In the genomic region with DNA sequence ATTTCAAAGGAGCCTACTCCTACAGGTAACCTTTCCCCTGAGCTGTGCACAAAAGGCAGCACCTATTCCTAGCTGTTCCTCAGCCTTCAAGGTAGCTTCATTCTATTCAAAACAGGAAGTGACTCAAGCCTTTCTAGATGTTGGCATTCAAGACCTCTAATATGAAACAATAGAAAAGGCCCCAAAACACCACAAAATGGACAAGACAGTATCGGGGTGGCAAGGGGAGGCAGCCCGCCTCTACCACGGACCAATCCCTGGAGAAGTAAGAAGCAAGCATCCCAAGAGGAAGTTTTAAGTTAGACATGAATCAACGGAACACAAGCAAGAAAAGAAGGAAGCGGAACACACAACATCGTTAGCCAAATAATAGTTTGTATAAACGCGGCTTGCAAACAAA, we compare ENCODE assay signal across 8 mouse cellular contexts. TPM values are rescaled to one million over a fixed set of nuclear protein-coding genes. Genes with fewer than 3 reads are reported as not detected.
DNase-seq lines count a peak whose midpoint lies in the region; ATAC-seq lines count a peak whose summit lies in the region.

No protein-coding gene starts in this region.

- DNase-seq in lung, postnatal 10 days: no peak
- no peak for DNase-seq in right cerebral cortex, postnatal 14 days
- DNase-seq in urinary bladder, postnatal 10 days (ENCODE audit: low spot score): no peak
- no peak for DNase-seq in kidney, postnatal 25 days

- peak overlapping the region; percentile 70 for H3K4me2 ChIP-seq in lung, embryonic 16.5 days (ENCODE audit: low read depth, low read length)
- peak overlapping the region; percentile 88 for H3K4me2 ChIP-seq in forebrain, embryonic 13.5 days
- peak overlapping the region; percentile 93 for H3K4me2 ChIP-seq in limb, embryonic 13.5 days (replicated peaks)
- peak overlapping the region; percentile 97 for H3K4me2 ChIP-seq in stomach, embryonic 14.5 days (replicated peaks; ENCODE audit: low read depth, low read length)

- no peaks in the 10 kb centered on the region for H3K9me3 ChIP-seq in lung, embryonic 16.5 days (ENCODE audit: control insufficient read depth, low read length)
- H3K9me3 ChIP-seq in forebrain, embryonic 13.5 days (replicated peaks): no peaks in the 10 kb centered on the region
- H3K9me3 ChIP-seq in limb, embryonic 13.5 days: no peaks in the 10 kb centered on the region
- no peaks in the 10 kb centered on the region for H3K9me3 ChIP-seq in stomach, embryonic 14.5 days (ENCODE audit: control insufficient read depth, low read depth, low read length)

- no peaks in the 10 kb centered on the region for H3K27me3 ChIP-seq in lung, embryonic 16.5 days (ENCODE audit: control insufficient read depth, insufficient read depth, low read depth, low read length)
- H3K27me3 ChIP-seq in forebrain, embryonic 13.5 days: no peaks in the 10 kb centered on the region
- no peaks in the 10 kb centered on the region for H3K27me3 ChIP-seq in limb, embryonic 13.5 days
- H3K27me3 ChIP-seq in stomach, embryonic 14.5 days (ENCODE audit: control insufficient read depth, insufficient read depth, low read length): no peaks in the 10 kb centered on the region

- 66% methylated on average over 8 of the region's 8 CpGs for WGBS in lung, embryonic 16.5 days
- WGBS in forebrain, embryonic 13.5 days: 63% methylated on average over 8 of the region's 8 CpGs
- WGBS in limb, embryonic 13.5 days: 74% methylated on average over 8 of the region's 8 CpGs
- 78% methylated on average over 8 of the region's 8 CpGs for WGBS in stomach, embryonic 14.5 days

- H3K4me1 ChIP-seq in lung, embryonic 16.5 days (replicated peaks; ENCODE audit: control insufficient read depth, insufficient read depth, low read length): peaks cover 20% of the 10 kb centered on the region
- peaks cover 42% of the 10 kb centered on the region for H3K4me1 ChIP-seq in forebrain, embryonic 13.5 days
- peaks cover 33% of the 10 kb centered on the region for H3K4me1 ChIP-seq in limb, embryonic 13.5 days
- peaks cover 20% of the 10 kb centered on the region for H3K4me1 ChIP-seq in stomach, embryonic 14.5 days (ENCODE audit: control insufficient read depth, insufficient read depth, low read length)

- H3K9ac ChIP-seq in lung, embryonic 16.5 days (ENCODE audit: low read length): peak overlapping the region; percentile 92
- peak overlapping the region; percentile 97 for H3K9ac ChIP-seq in forebrain, embryonic 13.5 days
- peak overlapping the region; percentile 94 for H3K9ac ChIP-seq in limb, embryonic 13.5 days
- H3K9ac ChIP-seq in stomach, embryonic 14.5 days (replicated peaks; ENCODE audit: low read depth, low read length): no peak overlapping the region

- no peaks in the 10 kb centered on the region; the same call in 1 of the 2 replicates for H3K36me3 ChIP-seq in lung, embryonic 16.5 days (ENCODE audit: control insufficient read depth, insufficient read depth, low read length)
- no peaks in the 10 kb centered on the region for H3K36me3 ChIP-seq in forebrain, embryonic 13.5 days (ENCODE audit: poor library complexity, severe bottlenecking)
- H3K36me3 ChIP-seq in limb, embryonic 13.5 days: no peaks in the 10 kb centered on the region
- H3K36me3 ChIP-seq in stomach, embryonic 14.5 days (ENCODE audit: control insufficient read depth, insufficient read depth, low read length): no peaks in the 10 kb centered on the region

- no peak for ATAC-seq in lung, embryonic 16.5 days (ENCODE audit: low read depth)
- ATAC-seq in forebrain, embryonic 13.5 days: no peak
- no peak for ATAC-seq in limb, embryonic 13.5 days (ENCODE audit: low FRiP score, low read depth)
- ATAC-seq in stomach, embryonic 14.5 days (ENCODE audit: insufficient number of reproducible peaks, insufficient read depth, low FRiP score, low read depth): no peak

- H3K27ac ChIP-seq in lung, embryonic 16.5 days (ENCODE audit: low read length): peak overlapping the region; percentile 36; the same call in 1 of the 2 replicates
- H3K27ac ChIP-seq in forebrain, embryonic 13.5 days: no peak overlapping the region
- no peak overlapping the region for H3K27ac ChIP-seq in limb, embryonic 13.5 days
- H3K27ac ChIP-seq in stomach, embryonic 14.5 days (ENCODE audit: low read length): no peak overlapping the region

- peak overlapping the region; percentile 74 for H3K4me3 ChIP-seq in lung, embryonic 16.5 days (ENCODE audit: low read length)
- H3K4me3 ChIP-seq in forebrain, embryonic 13.5 days: peak overlapping the region; percentile 98
- peak overlapping the region; percentile 100 for H3K4me3 ChIP-seq in limb, embryonic 13.5 days
- H3K4me3 ChIP-seq in stomach, embryonic 14.5 days (ENCODE audit: low read depth, low read length): peak overlapping the region; percentile 99

RNA-seq across cellular contexts. Expression of a gene that starts 2.7 kb away (rescaled TPM):
- 31.2 and 43.1 TPM in 2 replicates for polyA plus RNA-seq in lung, embryonic 16.5 days (2015; fragmentation: Nextera tagmentation; extraction: Ambion mirVana)
- polyA plus RNA-seq in forebrain, embryonic 13.5 days (2015; fragmentation: Nextera tagmentation; extraction: Ambion mirVana): 26.8 and 30.0 TPM in 2 replicates
- 38.6 and 40.2 TPM in 2 replicates for polyA plus RNA-seq in limb, embryonic 13.5 days (2015; fragmentation: Nextera tagmentation; extraction: Ambion mirVana)
- 35.6 and 49.5 TPM in 2 replicates for polyA plus RNA-seq in stomach, embryonic 14.5 days (2014; fragmentation: Nextera tagmentation; extraction: Ambion mirVana)

RNA-seq across cellular contexts. Expression of a gene that starts 3.5 kb away (rescaled TPM):
- polyA plus RNA-seq in lung, embryonic 16.5 days (2015; fragmentation: Nextera tagmentation; extraction: Ambion mirVana): 57.4 and 59.0 TPM in 2 replicates
- 41.2 and 45.3 TPM in 2 replicates for polyA plus RNA-seq in forebrain, embryonic 13.5 days (2015; fragmentation: Nextera tagmentation; extraction: Ambion mirVana)
- polyA plus RNA-seq in limb, embryonic 13.5 days (2015; fragmentation: Nextera tagmentation; extraction: Ambion mirVana): 46.9 and 52.5 TPM in 2 replicates
- 41.2 and 42.6 TPM in 2 replicates for polyA plus RNA-seq in stomach, embryonic 14.5 days (2014; fragmentation: Nextera tagmentation; extraction: Ambion mirVana)

RNA-seq across cellular contexts. Expression of a gene that starts 51.5 kb away (rescaled TPM):
- 70.6 and 70.9 TPM in 2 replicates for polyA plus RNA-seq in lung, embryonic 16.5 days (2015; fragmentation: Nextera tagmentation; extraction: Ambion mirVana)
- 184 and 195 TPM in 2 replicates for polyA plus RNA-seq in forebrain, embryonic 13.5 days (2015; fragmentation: Nextera tagmentation; extraction: Ambion mirVana)
- 93.9 and 98.0 TPM in 2 replicates for polyA plus RNA-seq in limb, embryonic 13.5 days (2015; fragmentation: Nextera tagmentation; extraction: Ambion mirVana)
- polyA plus RNA-seq in stomach, embryonic 14.5 days (2014; fragmentation: Nextera tagmentation; extraction: Ambion mirVana): 112 and 113 TPM in 2 replicates
